Mouse (Mus musculus) olfactory bulb, adult 2 months (tissue): ENCODE results near the gene Cr2. TPM values are rescaled to one million over a fixed set of nuclear protein-coding genes. Genes with fewer than 3 reads are reported as not detected.
"Not testable (repeated sequence)": the region's sequence is repeated elsewhere in the genome, so short reads cannot be mapped to it uniquely, and the experiment has no call there.

ENCODE experiments used
- H3K27ac ChIP-seq: fragments of 200-500 bp; 2 replicates; pipeline ENCODE4 v1.5.1; 2012; ENCODE audit warnings: low read depth, low read length; ENCODE audit not compliant: insufficient read depth
- H3K4me1 ChIP-seq: fragments of 200-500 bp; 2 replicates; pipeline ENCODE4 v1.6.1; 2012; ENCODE audit warnings: low read length; ENCODE audit not compliant: control insufficient read depth, insufficient read depth
- H3K4me3 ChIP-seq: fragments of 200-500 bp; 2 replicates; pipeline ENCODE4 v1.5.1; 2012; ENCODE audit warnings: mild to moderate bottlenecking, low read depth, low read length, moderate library complexity; ENCODE audit not compliant: insufficient read depth
- CTCF ChIP-seq: fragments of 200-500 bp; IDR thresholded peaks from 2 replicates; pipeline ENCODE4 v1.5.1; 2012; ENCODE audit warnings: low read depth, mild to moderate bottlenecking, low read length, moderate library complexity; ENCODE audit not compliant: insufficient read depth
- POLR2A ChIP-seq: fragments of 200-500 bp; IDR thresholded peaks from 2 replicates; pipeline ENCODE4 v1.6.1; 2012; ENCODE audit warnings: mild to moderate bottlenecking, low read depth, low read length, moderate library complexity; ENCODE audit not compliant: insufficient read depth
- WGBS: fragments of 180-500 bp; shearing (Covaris S2); methylation state at CpG from one replicate; pipeline ENCODE4 v1.1.7; 2018; 5-methylcytosine and 5-hydroxymethylcytosine counted together
- polyA plus RNA-seq: library from polyadenylated mRNA; stranded (reverse); fragments of >200 nt; gene quantifications from 2 replicates; pipeline ENCODE4 v1.2.4, GENCODE M21; 2012; ENCODE audit warnings: low replicate concordance; ENCODE audit not compliant: missing spikeins, insufficient read depth, insufficient read length

The Cr2 gene
- polyA plus RNA-seq, result not detected in 2 replicates

DNA sequence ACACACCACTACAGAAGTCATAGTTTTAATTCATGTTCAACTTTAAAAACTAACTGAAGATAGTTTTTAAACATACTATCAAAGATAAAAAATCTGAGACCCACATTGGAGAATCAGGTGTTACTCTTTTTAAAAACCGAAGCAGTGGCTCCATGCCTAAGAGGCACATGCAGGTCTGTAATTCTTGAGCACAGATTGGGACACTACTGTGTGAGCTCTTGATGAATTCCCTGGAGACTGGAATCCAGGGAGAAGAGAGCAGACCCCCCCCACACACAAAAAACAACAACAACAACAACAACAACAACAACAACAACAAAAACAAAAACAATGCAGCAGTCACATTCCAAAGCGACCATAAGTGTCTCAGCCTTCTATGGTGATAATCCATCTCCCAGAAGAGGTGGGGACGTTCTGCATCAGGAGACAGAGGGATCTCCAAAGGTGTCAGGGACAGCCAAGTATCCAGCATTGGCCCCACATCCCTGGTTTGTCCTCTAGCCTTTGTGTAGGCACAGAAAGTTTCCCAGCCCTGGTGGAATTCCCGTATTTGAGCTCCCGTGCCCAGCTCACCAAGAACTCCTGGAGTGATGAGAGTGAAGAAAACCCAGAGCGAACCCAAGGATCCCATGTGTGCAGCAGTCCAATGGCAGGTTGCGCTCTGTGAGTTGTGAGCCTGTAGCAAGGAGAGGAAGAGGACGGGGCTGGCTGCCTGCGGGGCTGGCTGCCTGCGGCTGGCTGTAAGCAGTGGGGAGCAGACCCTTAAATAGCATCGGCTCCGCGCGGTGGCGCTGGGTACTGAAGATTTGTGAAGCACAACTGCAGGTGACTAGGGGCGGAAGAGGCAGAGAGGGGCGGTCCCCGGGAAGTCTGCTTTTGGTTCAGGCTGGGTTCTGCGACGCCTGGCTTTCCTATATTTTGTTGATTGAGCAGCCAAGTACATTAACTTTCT, at the start of gene Cr2:
Gene Cr2 (minus strand): TSS at position 737 of the 952 bp plus-strand sequence.
- Histone ChIP-seq H3K4me1 (peaks cover 5% of the 10 kb centered on the region), H3K27ac (no peak within 1 kb of the TSS), H3K4me3 (peak within 1 kb of the TSS; percentile 46)
- 0 out of 2 replicates have a peak, but pooled peaks have one; percentile 15 for TF ChIP-seq CTCF
- TF ChIP-seq POLR2A, result no peak
- 8% methylated on average over 20 of the region's 20 CpGs for WGBS

DNA sequence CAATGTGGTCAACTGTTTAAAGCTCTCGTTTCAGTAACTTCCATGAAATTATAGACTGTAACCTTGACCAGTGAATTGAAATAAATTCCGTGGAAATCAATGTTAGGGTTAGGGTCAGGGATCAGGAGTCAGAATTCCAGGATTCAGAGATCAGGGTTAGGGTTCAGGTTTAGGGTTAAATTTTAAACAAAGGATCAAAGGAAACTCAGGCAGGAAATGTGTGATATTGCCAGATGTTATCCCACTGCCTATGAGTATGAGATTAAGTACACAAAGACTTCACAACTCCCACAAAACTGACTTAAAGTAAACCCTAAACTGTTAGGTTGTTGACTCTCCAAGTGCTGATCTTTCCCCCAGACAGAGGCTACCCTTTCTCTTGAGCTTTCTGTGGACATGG, 45.3 kb upstream of the Cr2 start:
- no peaks in the 10 kb centered on the region for H3K4me1 ChIP-seq
- 70% methylated on average over 2 of the region's 2 CpGs for WGBS
- H3K27ac ChIP-seq, result no peak overlapping the region
- TF ChIP-seq CTCF (no peak), POLR2A (no peak)
- no peak overlapping the region for H3K4me3 ChIP-seq

DNA sequence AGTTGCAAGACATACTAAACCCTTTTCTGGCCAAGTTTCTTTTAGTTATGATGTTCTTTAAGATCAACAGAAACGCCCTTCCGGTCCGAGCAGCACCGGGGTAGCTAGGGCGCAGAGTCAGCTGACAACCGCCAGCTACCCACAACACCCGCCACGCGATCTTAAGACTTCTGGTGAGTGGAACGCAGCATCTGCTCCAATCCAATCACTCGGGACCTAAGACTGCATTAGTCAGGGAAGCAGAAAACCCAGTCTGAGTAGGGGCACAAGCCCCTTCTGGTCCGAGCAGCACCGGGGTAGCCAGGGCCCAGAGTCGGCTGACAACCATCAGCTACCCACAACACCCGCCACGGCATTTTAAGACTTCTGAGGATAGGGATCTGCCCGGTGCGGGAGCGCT, 36.3 kb upstream of the Cr2 start:
- WGBS, result 78% methylated on average over 19 of the region's 19 CpGs
- H3K4me3 ChIP-seq, H3K4me1 ChIP-seq, H3K27ac ChIP-seq: not testable (repeated sequence)

DNA sequence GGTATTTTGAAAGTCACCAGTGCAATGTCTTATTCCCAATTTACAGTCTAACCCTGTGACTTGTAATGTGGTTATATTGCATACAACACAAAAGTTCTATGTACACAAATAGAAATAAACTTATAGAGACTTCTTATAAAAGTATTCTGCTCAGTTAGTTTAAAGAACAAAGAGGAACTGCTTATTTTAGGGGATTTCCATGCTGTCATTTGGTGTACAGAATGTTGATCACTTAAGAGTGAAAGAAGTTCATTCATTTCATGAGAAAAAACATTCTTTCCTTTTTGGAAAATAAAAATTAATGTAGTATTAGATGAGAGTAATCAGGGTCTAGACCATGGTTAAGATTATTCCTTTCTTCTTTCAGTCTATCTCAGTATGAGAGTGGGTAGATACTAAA, 8.2 kb upstream of the Cr2 start:
- Histone ChIP-seq H3K27ac (no peak overlapping the region), H3K4me1 (no peaks in the 10 kb centered on the region), H3K4me3 (no peak overlapping the region)
- TF ChIP-seq POLR2A (no peak), CTCF (no peak)

DNA sequence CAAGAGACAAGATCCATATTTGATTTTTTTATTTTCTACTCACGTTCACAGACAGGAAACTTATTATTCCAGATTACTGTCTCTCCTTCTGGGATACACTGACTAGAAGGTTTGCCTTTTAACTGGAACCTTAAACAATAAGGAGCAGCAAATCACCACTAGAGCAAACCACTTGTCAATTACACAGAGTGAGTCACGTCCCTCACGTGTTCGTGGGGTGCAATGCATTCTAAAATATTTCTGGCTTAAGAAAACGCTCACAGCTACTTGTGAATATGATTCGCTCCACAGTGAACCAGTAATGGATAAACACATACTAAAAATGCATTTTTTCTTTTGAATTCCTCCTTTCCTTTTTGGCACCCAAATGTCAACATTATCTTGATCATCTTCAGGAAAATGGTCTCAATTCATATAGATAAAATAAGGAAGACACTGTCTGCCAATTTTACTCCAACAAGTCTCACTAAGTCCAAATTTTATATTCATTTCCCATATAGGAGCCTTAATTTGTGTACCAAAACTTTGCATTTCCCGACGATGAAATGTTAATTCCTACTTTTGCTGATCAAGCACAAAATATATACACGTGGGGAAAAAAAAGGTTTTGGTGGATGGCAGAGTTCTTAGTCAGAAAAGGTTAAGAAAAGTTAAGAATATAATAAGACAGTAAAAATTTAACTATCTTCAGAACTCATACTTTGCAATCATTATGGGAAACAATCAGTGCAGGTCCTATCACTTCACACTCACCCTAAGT, 11.3 kb downstream of the Cr2 start:
- Histone ChIP-seq H3K4me1 (no peaks in the 10 kb centered on the region), H3K4me3 (no peak overlapping the region), H3K27ac (no peak overlapping the region)
- no peak for TF ChIP-seq CTCF
- 82% methylated on average over 9 of the region's 9 CpGs for WGBS

DNA sequence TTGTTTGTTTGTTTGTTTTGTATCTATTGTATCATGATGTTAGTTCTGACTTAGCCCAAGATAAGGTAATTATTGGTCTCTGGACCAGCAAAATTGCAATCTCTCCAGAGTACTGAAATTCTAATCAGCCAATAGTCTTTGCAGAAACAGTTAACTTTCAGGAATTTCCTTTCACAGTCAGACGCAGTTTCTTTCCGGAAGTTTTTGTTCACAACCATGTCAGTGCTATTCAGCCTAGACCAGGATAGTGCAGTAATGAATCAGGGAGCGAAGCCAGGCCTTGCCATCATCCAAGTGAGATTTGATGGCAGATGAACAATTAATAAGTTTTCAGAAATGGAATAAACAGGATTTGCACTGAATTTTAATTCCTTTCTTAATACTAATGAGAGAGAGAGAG, 44.4 kb downstream of the Cr2 start:
- Histone ChIP-seq H3K4me3 (no peak overlapping the region), H3K4me1 (no peaks in the 10 kb centered on the region), H3K27ac (no peak overlapping the region)
- TF ChIP-seq CTCF, result no peak
- TF ChIP-seq POLR2A, result no peak
- WGBS, result 28% methylated on average over 3 of the region's 3 CpGs

DNA sequence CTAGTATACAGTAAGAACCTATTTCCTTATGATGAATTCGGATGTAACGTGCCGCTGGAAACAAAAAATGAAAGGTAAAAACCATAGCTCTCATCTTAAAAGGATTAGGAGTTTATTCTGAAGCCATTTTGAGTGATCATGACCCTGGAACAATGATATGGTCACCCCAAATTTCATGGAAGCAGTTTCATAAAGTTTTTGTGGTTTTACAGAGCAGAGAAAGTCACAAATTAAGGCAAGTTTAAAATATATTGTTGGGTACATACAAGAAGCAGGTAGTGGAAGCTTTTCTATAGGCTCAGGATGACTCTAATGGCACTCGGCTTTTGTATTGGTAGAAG, 44.9 kb downstream of the Cr2 start:
- Histone ChIP-seq H3K4me3 (no peak overlapping the region), H3K4me1 (no peaks in the 10 kb centered on the region), H3K27ac (peak overlapping the region; percentile 92)
- TF ChIP-seq POLR2A, result no peak
- TF ChIP-seq CTCF, result no peak
- 20% methylated on average over 4 of the region's 4 CpGs for WGBS

DNA sequence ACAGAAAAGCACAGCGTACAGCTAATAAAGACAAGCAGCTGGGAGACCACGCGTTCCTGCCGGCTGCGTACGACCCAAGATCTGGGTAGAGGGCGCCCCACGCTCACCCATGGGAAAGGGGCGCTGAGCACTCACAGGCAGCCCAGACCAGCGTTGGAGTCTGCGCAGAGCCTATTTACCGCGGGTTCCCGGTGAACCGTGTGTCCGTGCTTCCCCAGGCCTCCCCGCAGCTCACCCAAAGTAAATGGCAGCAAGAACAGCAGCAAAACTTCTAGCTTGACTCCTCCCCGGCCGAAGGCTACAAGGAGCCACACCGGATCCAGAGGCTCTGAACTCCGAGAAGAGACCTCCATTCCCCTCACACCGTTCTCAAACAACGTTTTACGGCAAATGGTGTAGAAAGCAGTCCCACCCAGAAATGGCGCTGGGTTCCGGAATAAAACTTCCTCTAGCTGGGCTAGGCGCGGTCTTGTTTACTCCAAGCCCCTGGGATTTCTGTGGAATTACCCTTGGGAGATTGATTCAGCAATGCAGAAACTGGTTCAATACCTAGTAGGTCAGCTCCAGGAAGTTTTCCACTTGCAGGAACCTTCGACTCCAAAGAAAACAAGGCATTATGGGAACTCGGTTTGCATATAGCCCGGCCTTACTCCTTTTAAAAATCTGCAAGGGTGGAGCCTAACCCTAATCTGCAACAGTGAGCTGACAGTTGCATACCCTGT, 45.4 kb downstream of the Cr2 start, which contains the start of gene Cr1l:
Gene Cr1l (minus strand): TSS at position 634 of the 722 bp plus-strand sequence.
- H3K27ac ChIP-seq, result peak within 1 kb of the TSS; percentile 92
- H3K4me1 ChIP-seq, result no peaks in the 10 kb centered on the region
- 1% methylated on average over 31 of the region's 31 CpGs for WGBS
- TF ChIP-seq CTCF (no peak), POLR2A (peak; percentile 62)
- peak within 1 kb of the TSS; percentile 67 for H3K4me3 ChIP-seq
